Mouse (Mus musculus) heart, embryonic 12.5 days (tissue): ENCODE data around the gene Nutf2-ps1. TPM values are rescaled to one million over a fixed set of nuclear protein-coding genes. Genes with fewer than 3 reads are reported as not detected.

Experiments used
- ATAC-seq: fragments of 200-750 bp; cut with Nextera tagmentation; 2 replicates; pipeline ENCODE4 v1.8.0; 2017; ENCODE audit warnings: moderate TSS enrichment, moderate library complexity; ENCODE audit not compliant: insufficient number of reproducible peaks, low FRiP score
- H3K27ac ChIP-seq: fragments of 300-500 bp; sonication (generic); 2 replicates; pipeline ENCODE4 v1.5.1; 2016; ENCODE audit warnings: mild to moderate bottlenecking, moderate library complexity; ENCODE audit not compliant: poor library complexity, severe bottlenecking
- H3K27me3 ChIP-seq: fragments of 300-500 bp; sonication (generic); replicated peaks from 2 replicates; pipeline ENCODE4 v1.6.1; 2016; ENCODE audit warnings: mild to moderate bottlenecking, moderate library complexity
- H3K36me3 ChIP-seq: fragments of 300-500 bp; sonication (generic); 2 replicates; pipeline ENCODE4 v1.6.1; 2016; ENCODE audit warnings: mild to moderate bottlenecking, moderate library complexity
- H3K4me1 ChIP-seq: fragments of 300-500 bp; sonication (generic); replicated peaks from 2 replicates; pipeline ENCODE4 v1.6.1; 2016; ENCODE audit warnings: mild to moderate bottlenecking
- H3K4me2 ChIP-seq: fragments of 300-500 bp; sonication (generic); 2 replicates; pipeline ENCODE4 v1.6.1; 2016; ENCODE audit warnings: mild to moderate bottlenecking, moderate library complexity
- H3K4me3 ChIP-seq: fragments of 300-500 bp; sonication (generic); 2 replicates; pipeline ENCODE4 v1.5.1; 2016; ENCODE audit warnings: mild to moderate bottlenecking
- H3K9ac ChIP-seq: fragments of 300-500 bp; sonication (generic); 2 replicates; pipeline ENCODE4 v1.6.1; 2016; ENCODE audit warnings: mild to moderate bottlenecking, moderate library complexity
- H3K9me3 ChIP-seq: fragments of 300-500 bp; sonication (generic); replicated peaks from 2 replicates; pipeline ENCODE4 v1.6.1; 2016; ENCODE audit warnings: mild to moderate bottlenecking, moderate library complexity
- WGBS: fragments of 180-500 bp; shearing (Covaris S2); methylation state at CpG from one replicate; pipeline ENCODE4 v1.1.7; 2016; 5-methylcytosine and 5-hydroxymethylcytosine counted together
- polyA plus RNA-seq: library from polyadenylated mRNA; unstranded; fragments of >200 nt; fragmentation: Nextera tagmentation; extraction: Ambion mirVana; gene quantifications from 2 replicates; pipeline ENCODE4 v1.2.1, GENCODE M21; 2016

The Nutf2-ps1 gene
- polyA plus RNA-seq, 1 experiment from 2014 or later: 314 TPM

DNA sequence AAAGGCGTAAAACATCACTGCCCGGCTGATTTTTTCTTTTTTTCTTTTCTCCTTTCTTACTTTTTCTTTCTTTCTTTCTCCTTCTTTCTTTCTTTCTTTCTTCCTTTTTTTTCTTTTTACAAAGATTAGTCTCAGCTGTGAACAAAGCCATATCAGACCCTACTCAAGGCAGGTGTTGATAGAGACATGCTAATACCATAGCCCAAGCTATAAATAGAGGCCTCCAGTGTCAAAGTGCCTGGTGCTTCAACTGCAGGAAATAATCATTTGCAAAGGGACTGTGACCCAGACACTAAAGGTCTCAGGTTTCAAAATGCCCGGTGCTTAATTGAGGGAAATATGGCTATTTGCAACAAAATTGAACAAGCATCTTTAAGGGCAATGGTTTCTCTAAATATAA, 20.3 kb downstream of the Nutf2-ps1 start:
- peaks cover 38% of the 10 kb centered on the region for H3K4me1 ChIP-seq
- no peak overlapping the region for H3K27ac ChIP-seq
- H3K27me3 ChIP-seq: no peaks in the 10 kb centered on the region
- 68% methylated on average over 3 of the region's 3 CpGs for WGBS
- ATAC-seq: no peak
- H3K4me3 ChIP-seq: no peak overlapping the region
- H3K9me3 ChIP-seq: 0 out of 2 replicates have a peak, but pooled peaks cover 2% of the 10 kb centered on the region
- no peak overlapping the region for H3K4me2 ChIP-seq
- H3K9ac ChIP-seq: no peak overlapping the region
- H3K36me3 ChIP-seq: no peaks in the 10 kb centered on the region

DNA sequence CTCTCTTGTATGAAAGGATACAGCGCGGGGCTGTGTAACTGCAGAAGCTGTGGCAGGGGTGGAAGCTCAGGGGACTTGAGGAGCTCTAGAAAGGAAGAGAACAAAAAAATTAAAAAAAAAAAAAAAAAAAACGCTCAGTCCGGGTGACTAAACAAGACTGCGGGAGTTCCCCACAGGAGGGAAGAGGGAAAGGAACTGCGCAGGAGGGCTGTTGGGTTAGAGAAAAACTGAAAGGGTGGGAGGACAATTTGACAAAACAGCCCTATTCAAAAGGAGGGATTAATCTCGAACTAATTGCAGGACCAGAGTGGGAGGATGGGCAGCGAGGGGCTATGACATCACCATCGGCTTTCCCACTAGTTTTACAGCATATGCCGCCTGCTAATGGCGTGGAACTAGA, 21.0 kb downstream of the Nutf2-ps1 start:
- WGBS: 53% methylated on average over 11 of the region's 11 CpGs
- H3K9me3 ChIP-seq: peaks cover 8% of the 10 kb centered on the region
- no peak for ATAC-seq
- H3K36me3 ChIP-seq: no peaks in the 10 kb centered on the region
- H3K27me3 ChIP-seq: no peaks in the 10 kb centered on the region
- no peak overlapping the region for H3K4me2 ChIP-seq
- H3K9ac ChIP-seq: no peak overlapping the region
- H3K4me1 ChIP-seq: peaks cover 38% of the 10 kb centered on the region
- H3K27ac ChIP-seq: no peak overlapping the region
- no peak overlapping the region for H3K4me3 ChIP-seq

DNA sequence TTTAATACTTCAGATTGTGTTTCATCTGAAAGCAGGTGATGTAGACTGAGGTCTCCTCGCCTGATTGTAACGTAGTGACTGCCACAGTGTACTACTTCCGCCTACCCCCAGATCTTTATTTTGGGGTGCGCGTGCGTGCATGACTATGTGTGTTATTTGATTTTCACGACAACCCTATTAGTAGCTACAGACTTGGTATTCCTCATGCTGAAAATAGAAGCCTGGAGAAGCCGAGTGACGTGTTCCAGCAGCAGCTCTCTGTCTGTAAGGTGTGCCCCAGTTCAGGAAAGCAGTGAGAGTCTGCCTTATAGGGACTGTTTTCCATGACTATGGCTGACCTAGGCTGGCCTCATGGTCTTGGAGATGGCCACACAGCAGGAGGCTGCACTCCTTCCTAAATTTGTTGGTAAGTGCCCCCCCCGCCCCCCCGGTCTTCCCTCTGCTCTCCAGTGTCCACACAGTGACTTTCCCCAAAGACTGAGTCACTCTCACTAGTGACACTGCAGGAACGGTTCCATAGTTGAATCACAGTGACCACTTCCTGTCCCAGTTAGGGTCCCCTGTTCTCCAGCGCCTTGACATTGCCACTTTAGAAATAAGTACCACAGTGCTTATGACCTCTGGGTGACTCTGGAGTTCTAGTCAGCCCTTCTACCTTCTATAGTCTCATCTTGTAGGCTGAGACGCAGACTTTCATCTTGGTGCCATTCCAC, 23.1 kb downstream of the Nutf2-ps1 start:
- peaks cover 19% of the 10 kb centered on the region for H3K4me1 ChIP-seq
- H3K27me3 ChIP-seq: no peaks in the 10 kb centered on the region
- no peak overlapping the region for H3K4me3 ChIP-seq
- H3K4me2 ChIP-seq: no peak overlapping the region
- H3K36me3 ChIP-seq: no peaks in the 10 kb centered on the region
- no peak overlapping the region for H3K9ac ChIP-seq
- H3K9me3 ChIP-seq: peaks cover 8% of the 10 kb centered on the region
- no peak for ATAC-seq
- no peak overlapping the region for H3K27ac ChIP-seq
- 76% methylated on average over 14 of the region's 14 CpGs for WGBS

DNA sequence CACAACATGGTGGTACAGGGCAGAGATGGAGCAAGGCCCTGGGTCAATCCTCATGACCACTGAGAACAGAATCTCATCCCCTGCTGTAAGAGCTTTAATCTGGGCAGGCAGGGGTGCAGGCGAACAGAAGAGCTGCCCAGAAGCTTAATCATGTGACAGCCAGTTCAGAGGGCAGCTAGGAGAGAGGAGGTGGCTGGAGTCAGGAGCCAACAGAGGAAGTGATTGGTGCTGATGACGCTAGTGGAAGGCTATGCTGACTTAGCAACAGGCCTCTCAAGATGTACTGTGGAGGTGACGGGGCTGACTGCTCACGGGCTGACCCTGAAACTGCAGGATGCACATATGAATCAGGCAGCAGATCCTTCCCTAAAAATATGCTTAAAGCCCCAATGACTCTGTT, 24.7 kb downstream of the Nutf2-ps1 start:
- Histone ChIP-seq H3K9me3 (peaks cover 8% of the 10 kb centered on the region), H3K4me3 (no peak overlapping the region), H3K4me2 (no peak overlapping the region), H3K4me1 (peaks cover 15% of the 10 kb centered on the region), H3K36me3 (no peaks in the 10 kb centered on the region), H3K27ac (no peak overlapping the region), H3K9ac (no peak overlapping the region), H3K27me3 (no peaks in the 10 kb centered on the region)
- no peak for ATAC-seq
- WGBS: 29% methylated on average over 4 of the region's 4 CpGs

DNA sequence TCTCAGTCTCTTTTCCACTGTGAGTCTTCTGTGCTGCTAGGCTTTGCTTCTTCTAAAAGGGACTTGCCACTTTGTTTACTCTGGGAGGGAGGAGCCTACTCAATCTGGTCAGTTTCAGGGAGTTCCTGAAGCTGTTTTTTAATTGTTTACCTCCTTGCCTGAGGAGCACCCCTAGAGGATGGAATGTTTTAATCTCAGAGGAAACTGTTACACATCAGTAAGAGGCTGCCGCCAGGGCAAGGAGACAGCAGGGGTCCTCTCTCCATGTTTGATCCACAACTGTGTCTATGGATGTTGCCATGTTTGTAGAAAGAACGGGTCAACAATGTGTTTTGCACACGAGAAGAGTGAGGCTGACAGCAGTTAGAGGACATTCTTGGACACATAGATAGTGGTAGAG, 28.4 kb downstream of the Nutf2-ps1 start:
- H3K36me3 ChIP-seq: no peaks in the 10 kb centered on the region
- H3K4me1 ChIP-seq: peaks cover 24% of the 10 kb centered on the region
- H3K4me3 ChIP-seq: no peak overlapping the region
- WGBS: 83% methylated on average over 3 of the region's 3 CpGs
- H3K9me3 ChIP-seq: peaks cover 6% of the 10 kb centered on the region
- no peaks in the 10 kb centered on the region for H3K27me3 ChIP-seq
- no peak overlapping the region for H3K9ac ChIP-seq
- H3K4me2 ChIP-seq: no peak overlapping the region
- H3K27ac ChIP-seq: no peak overlapping the region
- no peak for ATAC-seq

DNA sequence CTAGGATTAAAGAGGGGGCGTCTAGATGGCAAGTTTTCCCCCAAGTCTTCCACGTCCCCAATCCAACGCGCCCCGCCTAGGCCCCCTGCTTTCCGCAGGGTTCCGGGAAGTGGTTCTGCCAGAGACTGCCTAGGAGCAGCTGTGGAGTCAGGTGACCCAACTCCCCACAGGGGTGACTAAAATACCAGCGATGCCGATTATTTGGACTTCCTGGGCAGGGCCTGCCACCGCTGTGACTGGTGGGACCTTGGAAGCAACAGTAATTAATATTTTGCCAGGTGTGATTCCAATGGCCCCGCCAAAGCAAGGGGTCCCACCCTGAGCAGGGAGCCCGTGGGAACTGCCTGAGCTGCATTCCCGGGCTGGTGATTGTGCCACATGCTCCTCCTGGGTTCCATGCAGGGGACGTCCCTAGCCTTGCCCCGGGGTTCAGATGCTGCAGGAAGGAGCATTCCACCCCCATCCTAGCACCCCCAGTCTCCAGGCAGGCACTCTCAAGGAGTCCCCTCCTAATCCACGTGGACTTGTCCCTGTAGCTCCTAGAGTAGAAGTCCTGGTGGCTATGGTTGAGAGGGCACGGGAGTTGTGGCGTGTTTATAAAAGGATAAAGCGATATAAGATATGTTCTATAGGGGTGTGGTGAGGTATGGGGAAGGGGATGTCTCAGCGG, 31.5 kb downstream of the Nutf2-ps1 start:
- Histone ChIP-seq H3K9ac (peak overlapping the region; percentile 38; the same call in 1 of the 2 replicates), H3K4me2 (peak overlapping the region; percentile 61), H3K27me3 (no peaks in the 10 kb centered on the region), H3K36me3 (no peaks in the 10 kb centered on the region), H3K9me3 (no peaks in the 10 kb centered on the region), H3K4me1 (peaks cover 27% of the 10 kb centered on the region), H3K4me3 (peak overlapping the region; percentile 26), H3K27ac (no peak overlapping the region)
- WGBS: 21% methylated on average over 20 of the region's 20 CpGs
- ATAC-seq: peak; percentile 48; the same call in 1 of the 2 replicates

DNA sequence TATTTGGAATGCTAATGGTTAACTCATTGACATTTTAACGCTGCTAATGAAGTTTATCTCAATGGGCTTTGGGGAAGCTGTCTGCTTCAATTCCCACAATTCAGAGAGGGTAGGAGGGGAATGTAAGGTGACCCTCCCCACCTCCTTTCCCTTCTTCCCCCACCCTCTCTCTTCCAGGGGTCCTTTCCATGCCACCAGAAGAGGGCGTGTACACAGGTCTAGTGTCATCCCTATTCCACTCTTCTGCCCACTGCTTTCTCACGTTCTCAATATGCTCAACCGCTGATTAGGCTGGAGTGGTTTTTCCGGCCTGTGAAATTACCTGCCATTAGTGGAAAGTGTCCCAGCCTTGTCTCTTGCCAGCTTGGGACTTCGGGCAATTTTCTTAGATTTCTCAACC, 32.0 kb downstream of the Nutf2-ps1 start:
- H3K27ac ChIP-seq: no peak overlapping the region
- peak overlapping the region; percentile 26 for H3K4me3 ChIP-seq
- H3K9me3 ChIP-seq: no peaks in the 10 kb centered on the region
- peaks cover 27% of the 10 kb centered on the region for H3K4me1 ChIP-seq
- peak overlapping the region; percentile 61 for H3K4me2 ChIP-seq
- H3K36me3 ChIP-seq: no peaks in the 10 kb centered on the region
- peak overlapping the region; percentile 38; the same call in 1 of the 2 replicates for H3K9ac ChIP-seq
- no peaks in the 10 kb centered on the region for H3K27me3 ChIP-seq
- WGBS: 28% methylated on average over 6 of the region's 6 CpGs
- ATAC-seq: no peak

DNA sequence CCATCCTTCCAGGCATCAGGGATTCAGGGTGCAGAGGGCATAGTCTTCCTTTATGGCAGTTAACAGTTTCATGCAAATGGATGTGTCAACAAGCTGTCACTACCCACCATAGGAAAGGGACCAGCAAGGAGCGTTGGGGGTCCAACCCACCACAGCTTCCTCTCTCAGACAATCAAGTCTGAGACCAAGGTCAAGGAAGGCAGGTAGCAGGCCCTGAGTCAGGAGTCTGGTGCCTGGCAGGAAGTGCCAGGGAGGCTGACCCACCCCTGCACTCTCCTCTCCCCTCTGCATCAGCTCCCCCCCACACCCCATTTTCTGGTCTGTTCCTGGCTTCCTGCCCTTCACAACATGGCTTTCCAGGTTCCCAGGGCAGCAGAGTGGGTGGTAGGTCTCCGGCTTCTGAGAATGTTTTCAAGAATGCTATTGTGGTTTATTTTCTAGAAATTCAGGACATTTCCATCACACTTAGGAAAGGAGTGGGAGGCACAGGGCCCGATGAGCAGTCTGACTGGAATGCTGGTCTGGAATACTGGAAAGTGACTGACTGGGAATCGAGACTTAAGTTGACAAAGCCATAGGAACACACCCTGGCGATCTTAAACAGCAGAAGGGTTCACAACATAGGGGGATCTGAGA, 33.8 kb downstream of the Nutf2-ps1 start:
- WGBS: 50% methylated on average over 5 of the region's 5 CpGs
- Histone ChIP-seq H3K4me3 (no peak overlapping the region), H3K36me3 (no peaks in the 10 kb centered on the region), H3K4me1 (peaks cover 34% of the 10 kb centered on the region), H3K9ac (no peak overlapping the region), H3K27ac (no peak overlapping the region), H3K9me3 (no peaks in the 10 kb centered on the region), H3K27me3 (no peaks in the 10 kb centered on the region), H3K4me2 (no peak overlapping the region)
- no peak for ATAC-seq

DNA sequence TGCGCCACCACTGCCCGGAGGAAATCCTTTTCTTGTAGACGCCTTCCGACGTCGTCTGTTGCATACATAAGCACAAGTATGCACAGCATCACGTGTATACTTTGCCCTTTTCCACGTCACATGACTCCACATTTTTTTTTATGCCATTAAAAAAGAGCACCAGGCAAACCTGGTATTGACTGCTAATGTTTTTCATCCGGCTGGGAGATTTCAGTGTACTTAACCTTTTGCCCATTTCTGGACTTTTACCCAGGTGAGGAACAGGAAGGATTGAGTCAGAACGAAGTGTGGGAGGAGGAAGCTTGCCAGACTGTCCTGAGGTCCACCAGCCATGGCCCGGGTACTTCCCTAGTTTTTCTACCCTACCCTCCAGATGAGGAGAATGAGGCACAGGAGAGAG, 34.5 kb downstream of the Nutf2-ps1 start:
- no peak overlapping the region for H3K9ac ChIP-seq
- no peak overlapping the region for H3K4me3 ChIP-seq
- no peaks in the 10 kb centered on the region for H3K9me3 ChIP-seq
- no peak overlapping the region for H3K4me2 ChIP-seq
- H3K27ac ChIP-seq: no peak overlapping the region
- H3K4me1 ChIP-seq: peaks cover 34% of the 10 kb centered on the region
- WGBS: 83% methylated on average over 11 of the region's 11 CpGs
- H3K36me3 ChIP-seq: no peaks in the 10 kb centered on the region
- H3K27me3 ChIP-seq: no peaks in the 10 kb centered on the region
- no peak for ATAC-seq

DNA sequence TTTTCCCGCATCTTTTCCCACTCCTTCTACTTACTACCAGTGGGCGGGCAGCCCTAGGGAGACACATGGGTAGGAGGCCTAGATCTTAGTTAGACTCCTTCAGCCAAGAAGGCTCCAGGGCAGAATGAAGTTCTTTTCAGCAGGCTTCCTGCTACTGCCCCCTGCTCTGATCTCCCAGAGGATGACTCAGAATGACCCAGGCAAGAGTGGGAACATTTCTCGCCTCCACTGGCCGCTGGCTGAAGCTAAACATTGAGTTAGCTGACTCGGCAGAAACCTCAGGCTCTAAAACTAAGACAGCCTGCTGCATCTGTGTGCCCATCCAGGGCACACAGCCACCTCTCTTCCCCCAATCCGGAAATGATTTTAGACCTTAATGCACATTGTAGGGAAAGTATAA, 36.1 kb downstream of the Nutf2-ps1 start:
- Histone ChIP-seq H3K4me3 (no peak overlapping the region), H3K27me3 (no peaks in the 10 kb centered on the region), H3K9ac (no peak overlapping the region), H3K9me3 (no peaks in the 10 kb centered on the region), H3K36me3 (no peaks in the 10 kb centered on the region), H3K4me2 (no peak overlapping the region), H3K27ac (no peak overlapping the region), H3K4me1 (peaks cover 31% of the 10 kb centered on the region)
- no peak for ATAC-seq
- 32% methylated on average over 6 of the region's 6 CpGs for WGBS

DNA sequence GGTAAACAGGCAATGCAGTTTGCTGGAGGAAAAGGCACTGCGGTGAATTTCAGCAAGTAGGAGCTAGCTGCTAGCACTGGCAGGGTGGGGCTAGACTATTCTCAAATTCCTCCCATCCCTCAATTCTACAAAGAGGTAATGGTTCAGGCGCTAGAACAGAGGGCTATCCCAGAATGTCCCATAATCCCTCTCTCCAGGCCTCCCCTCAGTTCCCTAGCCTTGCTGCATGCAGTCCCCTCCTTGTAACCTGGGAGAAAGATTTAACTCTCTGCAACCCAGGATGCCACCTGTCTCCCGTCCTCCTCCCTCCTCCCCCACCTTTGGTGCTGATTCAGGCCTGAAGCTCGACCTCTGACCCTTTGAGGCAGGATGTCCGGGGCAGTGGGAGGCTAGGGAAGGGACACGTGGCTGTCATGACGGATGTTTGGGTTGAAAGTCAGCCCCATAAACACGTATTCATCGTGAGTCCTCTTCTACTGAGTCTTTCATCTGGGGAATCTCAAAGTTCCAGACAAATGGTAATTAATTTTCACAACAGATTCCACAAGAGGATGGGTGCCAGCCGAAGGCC, 36.6 kb downstream of the Nutf2-ps1 start:
- Histone ChIP-seq H3K4me3 (no peak overlapping the region), H3K9ac (no peak overlapping the region), H3K4me2 (no peak overlapping the region), H3K27me3 (no peaks in the 10 kb centered on the region), H3K4me1 (peaks cover 26% of the 10 kb centered on the region), H3K9me3 (no peaks in the 10 kb centered on the region), H3K36me3 (no peaks in the 10 kb centered on the region), H3K27ac (no peak overlapping the region)
- WGBS: 31% methylated on average over 10 of the region's 10 CpGs
- no peak for ATAC-seq
